24 mouse cellular contexts compared by ENCODE assay signal in genomic region chr14:111569331-111569839, GRCm38 (mm10).
DNase-seq lines count a peak whose midpoint lies in the region; ATAC-seq and TF ChIP-seq lines count a peak whose summit lies in the region.
"Had no signal": no experiment of that assay in that cellular context is flagged by ENCODE, and none has a peak within 500 bp of the region (broad histone marks: within the 10 kb centered on the region; RNA-seq: fewer than 3 reads in every experiment).

No protein-coding gene starts in this region.

- no peak for DNase-seq in kidney, adult 2 months
- DNase-seq in 416B (ENCODE audit: low read depth), result peak; percentile 51
- peak; percentile 23 for DNase-seq in G1E (ENCODE audit: low spot score)
- DNase-seq in MEL (ENCODE audit: low read depth, low spot score), result peak; percentile 63
- no peak for DNase-seq in cerebellum, postnatal 4 days (ENCODE audit: low spot score in 2 of 2)
- no peak for DNase-seq in right cerebral cortex, postnatal 14 days
- no peak for DNase-seq in layer of hippocampus, adult 2 months (ENCODE audit: low spot score in 2 of 2)
- DNase-seq: adrenal gland, adult 2 months; adrenal gland, adult 8-10 months; adrenal gland, postnatal 10 days; adrenal gland, postnatal 14 days; adrenal gland, postnatal 25 days; adrenal gland, postnatal 36 days; B cell, adult 2 months; cerebellum, adult 11 months; cerebellum, adult 11-12 months; cerebellum, adult 18-20 months; cerebellum, adult 2 months; cerebellum, adult 8-10 months had no signal

- 0 out of 2 replicates have a peak, but pooled peaks have one; percentile 23 for ATAC-seq in kidney, embryonic 16.5 days (ENCODE audit: low FRiP score, low TSS enrichment)
- peak; percentile 93 for ATAC-seq in G1E (ENCODE audit: extremely low read depth, insufficient number of reproducible peaks, low FRiP score, poor library complexity, severe bottlenecking)
- ATAC-seq: activated CD4-positive, CD25-positive, alpha-beta regulatory T cell, adult 4 months; CD4-positive, CD25-positive, alpha-beta regulatory T cell, adult 4 months; Patski had no signal

- H3K4me1 ChIP-seq in kidney, embryonic 16.5 days (ENCODE audit: insufficient read depth, low read length), result no peaks in the 10 kb centered on the region
- H3K4me1 ChIP-seq in kidney, adult 2 months (ENCODE audit: control insufficient read depth, insufficient read depth, low read length), result no peaks in the 10 kb centered on the region
- peaks cover 43% of the 10 kb centered on the region for H3K4me1 ChIP-seq in G1E (ENCODE audit: insufficient read depth, low read depth, low read length)
- peaks cover 0 to 6% of the 10 kb centered on the region in 2 experiments; a peak in 1 of 4 replicates for H3K4me1 ChIP-seq in MEL (ENCODE audit: control insufficient read depth in 1 of 2, insufficient read depth in 2 of 2, low read length in 2 of 2)

- TF ChIP-seq RAD21 in MEL (IDR thresholded peaks at IDR 0.05; ENCODE audit: low read depth, low read length), result no peak

- H3K36me3 ChIP-seq in kidney, embryonic 16.5 days (ENCODE audit: insufficient read depth, low read length), result no peaks in the 10 kb centered on the region
- H3K36me3 ChIP-seq in kidney, adult 2 months (ENCODE audit: control insufficient read depth, insufficient read depth, low read length), result no peaks in the 10 kb centered on the region
- H3K36me3 ChIP-seq in G1E (replicated peaks), result no peaks in the 10 kb centered on the region
- H3K36me3 ChIP-seq in MEL (ENCODE audit: control insufficient read depth in 1 of 2, insufficient read depth in 2 of 2, low read length in 2 of 2), result peaks cover 0 to 5% of the 10 kb centered on the region in 2 experiments; a peak in 2 of 4 replicates

- H3K27me3 ChIP-seq in kidney, embryonic 16.5 days (ENCODE audit: insufficient read depth, low read length), result no peaks in the 10 kb centered on the region
- no peaks in the 10 kb centered on the region for H3K27me3 ChIP-seq in kidney, adult 2 months (replicated peaks; ENCODE audit: control insufficient read depth, insufficient read depth, low read length)
- H3K27me3 ChIP-seq in G1E (ENCODE audit: insufficient read depth, low read length), result no peaks in the 10 kb centered on the region
- no peaks in the 10 kb centered on the region for H3K27me3 ChIP-seq in MEL (ENCODE audit: control insufficient read depth in 1 of 2, insufficient read depth in 2 of 2, low read length in 2 of 2)
- H3K27me3 ChIP-seq: CH12.LX, Patski had no signal

- H3K9ac ChIP-seq in kidney, embryonic 16.5 days (replicated peaks; ENCODE audit: low read length), result no peak overlapping the region
- no peak overlapping the region for H3K9ac ChIP-seq in MEL (ENCODE audit: control insufficient read depth, low read depth, low read length, poor library complexity, severe bottlenecking)

- H3K9me3 ChIP-seq in kidney, embryonic 16.5 days (ENCODE audit: low read length), result no peaks in the 10 kb centered on the region
- H3K9me3 ChIP-seq in G1E (replicated peaks) (no peaks in the 10 kb centered on the region), MEL (replicated peaks; ENCODE audit: insufficient read depth, low read length) (no peaks in the 10 kb centered on the region)

- H3K4me2 ChIP-seq in kidney, embryonic 16.5 days (replicated peaks; ENCODE audit: low read depth, low read length), result no peak overlapping the region

- H3K79me2 ChIP-seq in MEL (ENCODE audit: control insufficient read depth, insufficient read depth, low read length, poor library complexity), result no peaks in the 10 kb centered on the region

- no peak overlapping the region for H3K4me3 ChIP-seq in kidney, embryonic 16.5 days (ENCODE audit: low read length)
- no peak overlapping the region for H3K4me3 ChIP-seq in kidney, adult 2 months (ENCODE audit: insufficient read depth, low read depth, low read length)
- no peak overlapping the region for H3K4me3 ChIP-seq in G1E (ENCODE audit: low read depth, low read length)
- no peak overlapping the region for H3K4me3 ChIP-seq in MEL (ENCODE audit: control insufficient read depth in 1 of 2, insufficient read depth in 1 of 2, low read depth in 2 of 2, low read length in 2 of 2)
- H3K4me3 ChIP-seq in layer of hippocampus, adult 2 months, result no peak overlapping the region

- no peak overlapping the region for H3K27ac ChIP-seq in kidney, embryonic 16.5 days (ENCODE audit: low read length)
- no peak overlapping the region for H3K27ac ChIP-seq in kidney, adult 2 months (ENCODE audit: insufficient read depth, low read depth, low read length)
- H3K27ac ChIP-seq in MEL (ENCODE audit: control insufficient read depth, low read depth, low read length), result no peak overlapping the region
- H3K27ac ChIP-seq in layer of hippocampus, adult 2 months, result no peak overlapping the region

- peak; percentile 90 to 94 for TF ChIP-seq EP300 in MEL (IDR thresholded peaks at IDR 0.05; ENCODE audit: low read depth in 1 of 2, low read length in 2 of 2)

- TF ChIP-seq CTCF in kidney, adult 2 months (conservative IDR thresholded peaks at IDR 0.05; ENCODE audit: insufficient read depth, insufficient read length, low read depth, low read length), result no peak
- no peak for TF ChIP-seq CTCF in G1E (IDR thresholded peaks at IDR 0.05; ENCODE audit: low read depth, low read length)
- TF ChIP-seq CTCF in MEL (IDR thresholded peaks at IDR 0.05 in 2 of 3, conservative IDR thresholded peaks at IDR 0.05 in 1 of 3; ENCODE audit: control insufficient read depth in 1 of 3, insufficient read depth in 1 of 3, low read depth in 2 of 3, low read length in 3 of 3, poor library complexity in 1 of 3, severe bottlenecking in 1 of 3), result no peak
- TF ChIP-seq CTCF in layer of hippocampus, adult 2 months (conservative IDR thresholded peaks at IDR 0.05), result no peak

- TF ChIP-seq POLR2A in kidney, adult 2 months (IDR thresholded peaks at IDR 0.05; ENCODE audit: low read depth, low read length), result no peak
- no peak for TF ChIP-seq POLR2A in MEL (IDR thresholded peaks at IDR 0.05; ENCODE audit: control insufficient read depth in 1 of 2, insufficient read depth in 1 of 2, low read depth in 1 of 2, low read length in 2 of 2, poor library complexity in 1 of 2)

TF ChIP-seq in MEL, 35 proteins besides CTCF, POLR2A, EP300 and RAD21 (continues in another document):
- peak; percentile 51; the same call in 1 of the 2 replicates for TF ChIP-seq MYC (IDR thresholded peaks at IDR 0.05; ENCODE audit: low read depth, low read length)
- TF ChIP-seq TBP (IDR thresholded peaks at IDR 0.05; ENCODE audit: low read depth, low read length), result no peak
- peak; percentile 64 for TF ChIP-seq SIN3A (IDR thresholded peaks at IDR 0.05; ENCODE audit: low read length)
- TF ChIP-seq NRF1 (IDR thresholded peaks at IDR 0.05; ENCODE audit: insufficient read depth, low read depth, low read length, poor library complexity, severe bottlenecking), result no peak
- no peak for TF ChIP-seq NELFE (IDR thresholded peaks at IDR 0.05; ENCODE audit: low read depth, low read length)
- TF ChIP-seq MAFK (IDR thresholded peaks at IDR 0.05; ENCODE audit: borderline replicate concordance, low read depth, low read length), result peak; percentile 42; the same call in 1 of the 2 replicates
- no peak for TF ChIP-seq UBTF (IDR thresholded peaks at IDR 0.05; ENCODE audit: borderline replicate concordance, insufficient read depth, low read depth, low read length)
- peak; percentile 82; the same call in 1 of the 2 replicates for TF ChIP-seq ETS1 (IDR thresholded peaks at IDR 0.05; ENCODE audit: low read depth, low read length)
- peak; percentile 16; the same call in 1 of the 2 replicates for TF ChIP-seq TAL1 (IDR thresholded peaks at IDR 0.05; ENCODE audit: low read length)
- TF ChIP-seq MAZ (IDR thresholded peaks at IDR 0.05; ENCODE audit: low read depth, low read length), result no peak
- TF ChIP-seq RCOR1 (IDR thresholded peaks at IDR 0.05; ENCODE audit: low read depth, low read length), result peak; percentile 73; the same call in 1 of the 2 replicates
- peak; percentile 90 for TF ChIP-seq GATA1 (IDR thresholded peaks at IDR 0.05; ENCODE audit: low read depth, low read length)
- TF ChIP-seq ZKSCAN1 (IDR thresholded peaks at IDR 0.05; ENCODE audit: low read depth, low read length), result no peak
- TF ChIP-seq HCFC1 (IDR thresholded peaks at IDR 0.05; ENCODE audit: low read depth, low read length), result no peak
- no peak for TF ChIP-seq POLR2AphosphoS5 (IDR thresholded peaks at IDR 0.05; ENCODE audit: borderline replicate concordance, low read depth, low read length)
- TF ChIP-seq MXI1 (IDR thresholded peaks at IDR 0.05; ENCODE audit: low read depth, low read length), result peak; percentile 48; the same call in 1 of the 2 replicates
- no peak for TF ChIP-seq SMC3 (IDR thresholded peaks at IDR 0.05; ENCODE audit: low read depth, low read length)
- no peak; the same call in 1 of the 2 replicates for TF ChIP-seq KAT2A (conservative IDR thresholded peaks at IDR 0.05; ENCODE audit: low read depth, low read length)
- TF ChIP-seq ZC3H11A (IDR thresholded peaks at IDR 0.05; ENCODE audit: low read depth, low read length), result no peak
- no peak for TF ChIP-seq USF2 (IDR thresholded peaks at IDR 0.05; ENCODE audit: borderline replicate concordance in 1 of 2, insufficient read depth in 1 of 2, low read depth in 1 of 2, low read length in 2 of 2)
- peak; percentile 36; the same call in 1 of the 2 replicates for TF ChIP-seq MYB (IDR thresholded peaks at IDR 0.05; ENCODE audit: low read depth, low read length)
- TF ChIP-seq ELF1 (IDR thresholded peaks at IDR 0.05; ENCODE audit: low read depth, low read length), result 0 out of 2 replicates have a peak, but pooled peaks have one; percentile 12
- peak; percentile 55; the same call in 1 of the 2 replicates for TF ChIP-seq MAX (IDR thresholded peaks at IDR 0.05; ENCODE audit: low read length)
- no peak for TF ChIP-seq GABPA (IDR thresholded peaks at IDR 0.05; ENCODE audit: low read depth, low read length)
- peak; percentile 91 for TF ChIP-seq TCF12 (IDR thresholded peaks at IDR 0.05; ENCODE audit: low read depth, low read length)
- no peak for TF ChIP-seq ZMIZ1 (IDR thresholded peaks at IDR 0.05; ENCODE audit: low read depth, low read length)
- TF ChIP-seq JUND (IDR thresholded peaks at IDR 0.05; ENCODE audit: low read depth, low read length), result no peak
- TF ChIP-seq CHD2 (IDR thresholded peaks at IDR 0.05; ENCODE audit: low read length), result no peak
- peak; percentile 53; the same call in 1 of the 2 replicates for TF ChIP-seq MEF2A (IDR thresholded peaks at IDR 0.05; ENCODE audit: extremely low read depth, insufficient replicate concordance, low read depth, low read length, poor library complexity, severe bottlenecking)
- TF ChIP-seq BHLHE40 (IDR thresholded peaks at IDR 0.05; ENCODE audit: borderline replicate concordance, low read depth, low read length), result peak; percentile 78
- TF ChIP-seq ZNF384 (IDR thresholded peaks at IDR 0.05; ENCODE audit: low read depth, low read length), result no peak
- TF ChIP-seq E2F4 (IDR thresholded peaks at IDR 0.05; ENCODE audit: borderline replicate concordance, low read depth, low read length), result no peak
- TF ChIP-seq CHD1 (IDR thresholded peaks at IDR 0.05; ENCODE audit: low read depth, low read length), result no peak

Comparison
In these comparisons a context has a peak if more than half of its experiments do, and no peak if none do; other contexts are left out.
1. DNase-seq: peak in 416B (single experiment), G1E (single experiment) and MEL (single experiment); none in kidney, adult 2 months (single experiment), cerebellum, postnatal 4 days (0 of 2), right cerebral cortex, postnatal 14 days (single experiment) and layer of hippocampus, adult 2 months (0 of 2).